Mouse (Mus musculus) bone marrow macrophage, adult 2 months (primary cell): ENCODE measurements around the gene Lmna.

Experiments
- CTCF ChIP-seq: IDR thresholded peaks from 2 replicates; pipeline ENCODE4 v1.5.1; 2012; ENCODE audit warnings: low read depth, mild to moderate bottlenecking, low read length, moderate library complexity
- POLR2A ChIP-seq: IDR thresholded peaks from 2 replicates; pipeline ENCODE4 v1.6.1; 2012; ENCODE audit warnings: mild to moderate bottlenecking, low read depth, low read length, borderline replicate concordance

- TF ChIP-seq CTCF (no peak), POLR2A (no peak)
Observed at GRCm38 (mm10) chr3:88494836-88495628, 14.7 kb downstream of the Lmna start.
